Mouse (Mus musculus): ENCODE data around the gene Gm20425. TPM values are rescaled to one million over a fixed set of nuclear protein-coding genes. Genes with fewer than 3 reads are reported as not detected.
"Not testable (repeated sequence)": the region's sequence is repeated elsewhere in the genome, so short reads cannot be mapped to it uniquely, and the experiment has no call there.

Gene Gm20425
- total RNA-seq, 2 experiments from 2014 or later: 0.42 to 0.74 TPM

GRCm38 (mm10) chr9:103168771-103169170 lies 61.3 kb downstream of the Gm20425 start:
- no peak for DNase-seq
- intact Hi-C loops (cut with DNase I): no loop called here

- intact Hi-C loops (cut with DNase I): no loop called here
- DNase-seq: no peak
Measured at GRCm38 (mm10) chr9:103168046-103168445, 62.1 kb downstream of the Gm20425 start.

- no peak for DNase-seq
- intact Hi-C loops (cut with DNase I): no loop called here
Measured at GRCm38 (mm10) chr9:103163806-103164205, 66.3 kb downstream of the Gm20425 start.

- intact Hi-C loops (cut with DNase I); DNase-seq: not testable (repeated sequence)
Measured at GRCm38 (mm10) chr9:103155158-103155557, 74.9 kb downstream of the Gm20425 start.

- DNase-seq: no peak
- intact Hi-C loops (cut with DNase I): no loop called here
Measured at GRCm38 (mm10) chr9:103154568-103154967, 75.5 kb downstream of the Gm20425 start.

GRCm38 (mm10) chr9:103153286-103153685 lies 76.8 kb downstream of the Gm20425 start:
- DNase-seq: no peak
- intact Hi-C loops (cut with DNase I): no loop called here

- no peak for DNase-seq
- intact Hi-C loops (cut with DNase I): no loop called here
Measured at GRCm38 (mm10) chr9:103149074-103149799, 80.9 kb downstream of the Gm20425 start.

GRCm38 (mm10) chr9:103147103-103147502 lies 83.0 kb downstream of the Gm20425 start:
- intact Hi-C loops (cut with DNase I): no loop called here
- DNase-seq: no peak

GRCm38 (mm10) chr9:103146703-103147102 lies 83.4 kb downstream of the Gm20425 start:
- DNase-seq: no peak
- intact Hi-C loops (cut with DNase I): no loop called here

GRCm38 (mm10) chr9:103146257-103146656 lies 83.8 kb downstream of the Gm20425 start:
- intact Hi-C loops (cut with DNase I): no loop called here
- no peak for DNase-seq

- no peak for DNase-seq
- intact Hi-C loops (cut with DNase I): no loop called here
Measured at GRCm38 (mm10) chr9:103145351-103145750, 84.8 kb downstream of the Gm20425 start.

GRCm38 (mm10) chr9:103143881-103144280 lies 86.2 kb downstream of the Gm20425 start:
- intact Hi-C loops (cut with DNase I): no loop called here

GRCm38 (mm10) chr9:103141266-103141665 lies 88.8 kb downstream of the Gm20425 start:
- intact Hi-C loops (cut with DNase I): no loop called here
- DNase-seq: no peak

More at GRCm38 (mm10) chr9:103143881-103144280, 86.2 kb downstream of the Gm20425 start:
- DNase-seq: no peak

GRCm38 (mm10) chr9:103140384-103140783 lies 89.7 kb downstream of the Gm20425 start:
- DNase-seq: no peak
- intact Hi-C loops (cut with DNase I): no loop called here

Other genes starting within 250 kb of the Gm20425 start
- gene Slco2a1, start 241.6 kb downstream of the Gm20425 start, total RNA-seq (2021): under 1 TPM; 0.54 to 0.64 TPM
- under 1 TPM; 0.66 to 0.81 TPM for gene Rab6b, start 118.5 kb downstream of the Gm20425 start, total RNA-seq (2021)
- 10 to 100 TPM; 16.3 to 18.0 TPM for gene Srprb, start 28.2 kb downstream of the Gm20425 start, total RNA-seq (2021)
- gene Trf, start 137 bp upstream of the Gm20425 start, total RNA-seq (2021): 10 to 100 TPM in 1 of 2 experiments, 1 to 10 TPM in 1; 7.9 to 10.8 TPM
- gene 1300017J02Rik, start 74.8 kb upstream of the Gm20425 start, total RNA-seq (2021): not detected
- 1 to 10 TPM; 6.1 to 7.7 TPM for gene Topbp1, start 74.9 kb upstream of the Gm20425 start, total RNA-seq (2021)
- gene Cdv3, start 135.5 kb upstream of the Gm20425 start, total RNA-seq (2021): 100 to 1,000 TPM; 162 to 200 TPM